Mouse (Mus musculus) retina, embryonic 14.5 days (tissue): ENCODE data around the gene Polr3b.

ENCODE experiments used
- DNase-seq: peaks from one replicate; pipeline ENCODE4 v3.0.0-alpha.2; 2015; ENCODE audit warnings: low spot score

Polr3b gene

GRCm38 (mm10) chr10:84711940-84712339 is 89.8 kb downstream of the Polr3b start:
- DNase-seq, result no peak

GRCm38 (mm10) chr10:84712532-84712931 is 90.4 kb downstream of the Polr3b start:
- DNase-seq, result no peak

GRCm38 (mm10) chr10:84713043-84713442 is 91.0 kb downstream of the Polr3b start:
- DNase-seq, result no peak

GRCm38 (mm10) chr10:84715639-84716038 is 93.5 kb downstream of the Polr3b start:
- DNase-seq, result no peak

- DNase-seq, result no peak
Observed at GRCm38 (mm10) chr10:84716581-84716980, 94.5 kb downstream of the Polr3b start.

GRCm38 (mm10) chr10:84722711-84723110 is 100.6 kb downstream of the Polr3b start:
- DNase-seq, result peak; percentile 55

- DNase-seq, result no peak
Observed at GRCm38 (mm10) chr10:84727005-84727404, 104.9 kb downstream of the Polr3b start.

GRCm38 (mm10) chr10:84727760-84728159 is 105.7 kb downstream of the Polr3b start:
- no peak for DNase-seq

GRCm38 (mm10) chr10:84730078-84730477 is 108.0 kb downstream of the Polr3b start:
- no peak for DNase-seq

GRCm38 (mm10) chr10:84730956-84731355 is 108.9 kb downstream of the Polr3b start:
- DNase-seq, result no peak

GRCm38 (mm10) chr10:84733511-84733910 is 111.4 kb downstream of the Polr3b start:
- DNase-seq, result no peak

- peak; percentile 75 for DNase-seq
Observed at GRCm38 (mm10) chr10:84754851-84755785, 133.0 kb downstream of the Polr3b start.

- peak; percentile 64 for DNase-seq
Observed at GRCm38 (mm10) chr10:84755786-84756203, 133.7 kb downstream of the Polr3b start, which contains the start of gene Rfx4. Gene Rfx4 (plus strand): TSS chr10:84756062.

- peak; percentile 49 for DNase-seq
Observed at GRCm38 (mm10) chr10:84756435-84757095, 134.5 kb downstream of the Polr3b start.

GRCm38 (mm10) chr10:84757426-84758199 is 135.5 kb downstream of the Polr3b start:
- DNase-seq, result peak; percentile 24

GRCm38 (mm10) chr10:84758200-84758468 is 136.0 kb downstream of the Polr3b start:
- no peak for DNase-seq

- DNase-seq, result peak; percentile 42
Observed at GRCm38 (mm10) chr10:84758483-84759431, 136.7 kb downstream of the Polr3b start.

- peak; percentile 38 for DNase-seq
Observed at GRCm38 (mm10) chr10:84759511-84760117, 137.5 kb downstream of the Polr3b start.

GRCm38 (mm10) chr10:84760118-84761111 is 138.3 kb downstream of the Polr3b start:
- peak; percentile 58 for DNase-seq

GRCm38 (mm10) chr10:84768766-84769165 is 146.7 kb downstream of the Polr3b start:
- no peak for DNase-seq
